Mouse (Mus musculus): ENCODE data around the gene Cldn14. TPM values are rescaled to one million over a fixed set of nuclear protein-coding genes. Genes with fewer than 3 reads are reported as not detected.
"Not testable (repeated sequence)": the region's sequence is repeated elsewhere in the genome, so short reads cannot be mapped to it uniquely, and the experiment has no call there.

The Cldn14 gene
- total RNA-seq (2021): not detected

DNA sequence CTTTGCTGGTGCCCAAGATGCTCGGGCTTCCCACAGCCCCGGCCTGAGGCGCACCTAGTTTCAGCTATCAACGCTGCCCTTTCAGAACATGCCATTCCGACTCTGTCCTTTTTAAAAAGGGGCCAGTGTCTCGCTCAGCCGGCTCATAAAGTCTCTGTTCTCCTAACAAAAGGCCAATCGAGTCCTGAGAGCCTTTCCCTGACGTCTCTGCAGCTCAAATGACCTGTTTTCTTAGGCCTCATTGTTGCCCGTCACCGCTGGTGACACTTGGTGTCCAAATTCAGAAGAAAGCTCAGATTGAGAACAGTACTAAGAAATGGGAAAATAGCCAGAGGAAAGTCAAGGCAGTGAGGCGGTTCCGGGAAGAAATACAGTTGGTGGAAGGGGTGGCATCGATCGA is at the start of gene Cldn14:
Cldn14 (minus strand) TSS at position 101 of the 400 bp plus-strand sequence.
- intact Hi-C loops (cut with DNase I): no loop called here
- no peak for DNase-seq (ENCODE audit: low spot score)

DNA sequence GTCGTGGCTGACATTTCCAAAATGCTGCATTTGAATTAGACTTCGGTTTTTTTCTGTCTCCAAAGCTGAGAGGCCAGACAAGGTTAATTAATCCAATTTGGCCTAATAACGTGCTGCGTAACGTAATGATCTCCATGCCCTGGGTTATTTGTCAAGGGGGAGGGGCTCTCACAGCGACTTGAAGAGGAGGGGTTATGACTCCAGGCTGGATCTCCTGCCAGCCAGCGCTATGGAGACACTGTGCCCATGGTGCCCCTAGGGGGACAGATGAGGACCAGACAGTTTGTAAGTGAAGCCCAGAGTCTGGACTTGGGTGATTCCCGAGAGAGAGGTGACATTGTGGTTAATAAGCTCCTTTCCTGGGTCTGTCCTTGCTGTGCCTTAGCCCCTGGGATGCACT is 46.9 kb upstream of the Cldn14 start:
- intact Hi-C loops (cut with DNase I): no loop called here
- DNase-seq (ENCODE audit: low spot score): no peak

DNA sequence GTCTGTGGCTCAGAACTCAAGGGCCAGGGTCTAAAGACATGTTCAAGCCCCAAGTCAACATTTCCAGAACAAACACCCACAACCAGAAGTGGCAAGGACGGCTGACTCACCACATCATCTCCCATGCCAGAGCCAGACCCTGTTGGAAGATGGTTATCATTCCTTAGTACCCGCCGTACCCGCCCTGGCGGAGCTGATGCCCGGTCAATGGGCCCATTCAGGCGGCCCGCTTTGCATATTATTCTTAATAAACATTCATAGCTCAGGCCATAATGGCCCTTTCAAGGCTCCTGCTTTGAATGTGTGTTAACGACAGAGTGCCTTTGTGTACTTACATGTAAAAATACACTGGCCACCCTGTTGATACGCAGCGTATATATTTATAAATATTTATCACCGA is 46.5 kb upstream of the Cldn14 start:
- intact Hi-C loops (cut with DNase I): no loop called here
- no peak for DNase-seq (ENCODE audit: low spot score)

DNA sequence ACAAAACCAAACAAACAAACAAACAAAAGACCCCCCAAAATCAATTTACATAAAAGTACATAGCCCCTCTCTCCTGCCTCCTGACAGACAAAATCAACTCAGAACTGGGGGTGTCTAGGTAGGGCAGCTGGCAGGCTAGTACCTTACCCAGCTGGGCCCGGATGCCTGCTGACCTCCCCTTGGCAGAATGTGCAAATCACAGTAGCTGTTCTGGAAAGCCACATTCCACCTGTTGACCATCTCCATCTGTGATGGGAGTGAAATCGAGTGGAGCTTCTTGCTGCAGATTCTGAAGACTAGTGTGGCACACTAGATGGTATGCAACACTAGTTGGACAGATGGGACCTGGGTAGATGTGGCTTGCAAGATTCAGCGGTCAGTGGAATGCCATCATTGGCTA is 41.7 kb upstream of the Cldn14 start:
- intact Hi-C loops (cut with DNase I): no loop called here
- no peak for DNase-seq (ENCODE audit: low spot score)

DNA sequence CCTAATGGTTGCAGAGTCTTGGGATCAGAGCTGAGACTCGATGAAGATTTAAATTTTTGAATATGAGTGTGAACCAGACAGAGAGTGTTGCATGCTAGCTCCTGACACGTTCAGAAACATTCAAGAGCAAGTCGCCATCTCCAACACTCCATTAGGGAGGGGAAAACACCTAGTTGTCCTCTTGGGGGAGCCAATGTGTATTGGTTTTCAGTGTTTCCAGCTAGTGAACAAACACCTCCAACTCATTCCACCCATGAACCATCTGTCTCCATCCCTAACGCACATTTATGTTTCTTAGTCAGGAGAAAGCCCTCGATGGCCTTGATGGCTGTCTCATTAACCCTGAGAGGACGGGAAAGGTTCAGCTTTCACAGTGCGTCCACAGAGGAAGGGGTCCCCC is 36.4 kb upstream of the Cldn14 start:
- no peak for DNase-seq (ENCODE audit: low spot score)
- intact Hi-C loops (cut with DNase I): no loop called here

DNA sequence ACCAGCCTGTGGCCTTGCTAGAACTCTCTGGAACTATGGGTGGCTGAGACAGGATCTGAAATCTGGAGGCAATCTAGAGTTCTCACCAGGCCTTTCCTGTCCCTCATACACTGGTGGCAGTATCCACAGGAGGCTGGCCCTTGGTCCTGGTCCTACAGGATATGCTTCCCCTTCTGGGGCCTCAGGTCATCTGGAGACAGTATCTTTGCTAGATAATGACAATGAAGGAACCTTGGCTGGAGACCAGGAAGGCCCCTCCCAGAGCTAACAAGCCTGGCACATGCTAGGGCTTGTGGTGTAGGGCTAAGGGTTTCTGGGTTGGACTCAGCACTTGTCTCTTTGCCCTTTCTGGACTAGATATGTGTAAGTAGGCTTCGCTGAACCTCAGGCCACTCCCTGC is 35.2 kb upstream of the Cldn14 start:
- no peak for DNase-seq (ENCODE audit: low spot score)
- intact Hi-C loops (cut with DNase I): no loop called here

DNA sequence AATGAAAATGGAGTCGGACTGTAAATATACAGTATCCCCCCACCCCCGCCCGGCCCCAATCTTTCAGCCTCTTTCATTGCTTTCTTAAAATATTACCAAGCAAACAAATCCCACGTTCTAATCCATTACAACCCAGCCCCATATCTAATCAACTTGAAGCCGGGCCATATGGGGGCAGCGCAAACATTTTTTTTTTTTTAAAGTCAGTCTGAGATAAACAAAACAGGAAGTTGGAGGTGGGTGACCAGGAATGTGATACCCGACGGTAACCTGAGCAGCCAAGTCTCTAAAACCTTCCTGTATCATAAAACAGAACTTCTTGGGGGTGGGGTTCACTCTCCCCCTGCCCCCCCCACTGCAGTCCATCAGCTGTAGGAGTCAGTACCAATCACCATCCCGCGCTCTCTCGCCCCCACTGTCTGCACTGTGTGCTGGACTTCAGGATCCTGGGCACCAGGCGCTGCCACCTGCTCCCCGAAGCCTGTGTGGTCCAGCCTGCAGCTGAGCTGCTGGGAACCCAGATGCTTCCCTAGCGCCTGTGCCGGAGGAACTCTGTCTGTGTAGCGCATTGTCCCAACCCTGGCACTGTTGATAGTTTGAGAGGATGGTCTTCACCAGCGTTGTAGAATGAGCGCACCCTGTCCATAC is 32.6 kb upstream of the Cldn14 start:
- no peak for DNase-seq (ENCODE audit: low spot score)
- intact Hi-C loops (cut with DNase I): no loop called here

DNA sequence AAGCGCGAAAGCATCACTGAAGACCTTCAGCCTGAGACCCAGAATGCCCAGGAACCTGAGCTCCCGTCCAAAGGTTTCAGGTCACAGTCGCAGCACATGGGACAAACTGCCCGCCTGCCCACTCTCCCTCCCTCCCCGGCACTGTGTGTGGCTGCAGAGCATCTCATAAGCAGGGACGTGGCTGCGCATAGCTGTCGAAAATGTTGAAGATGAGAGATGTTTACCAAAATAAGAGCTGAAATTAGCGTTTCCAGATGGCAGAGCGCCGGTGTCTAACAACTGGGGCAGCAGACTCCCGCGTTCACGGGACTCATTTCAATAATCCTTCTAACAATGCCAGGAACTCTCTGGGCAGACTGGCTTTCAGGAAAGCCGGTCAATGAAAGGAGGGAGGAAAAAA is 31.8 kb upstream of the Cldn14 start:
- intact Hi-C loops (cut with DNase I): no loop called here
- no peak for DNase-seq (ENCODE audit: low spot score)

DNA sequence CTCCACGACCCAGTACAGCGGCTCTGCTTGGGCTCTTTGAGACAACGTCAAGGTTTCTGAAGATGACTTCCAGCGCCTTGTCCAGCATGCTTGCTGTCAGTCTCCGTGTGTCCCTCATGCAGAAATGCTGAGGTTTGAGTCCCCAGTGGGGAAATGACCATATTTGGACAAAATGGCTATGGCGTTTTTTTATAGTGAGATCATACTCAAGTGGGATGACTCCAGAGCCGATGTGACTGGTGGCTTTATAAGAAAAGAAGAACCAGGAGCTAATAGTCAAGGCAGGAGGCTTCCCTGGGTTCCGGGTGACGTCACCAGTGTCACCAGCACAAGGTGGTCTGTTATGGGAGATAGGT is 30.3 kb upstream of the Cldn14 start:
- intact Hi-C loops (cut with DNase I): loop anchor here (1.0 kb wide), 1 partner anchor 220 kb away; no protein-coding TSS in a partner anchor
- no peak for DNase-seq (ENCODE audit: low spot score)

DNA sequence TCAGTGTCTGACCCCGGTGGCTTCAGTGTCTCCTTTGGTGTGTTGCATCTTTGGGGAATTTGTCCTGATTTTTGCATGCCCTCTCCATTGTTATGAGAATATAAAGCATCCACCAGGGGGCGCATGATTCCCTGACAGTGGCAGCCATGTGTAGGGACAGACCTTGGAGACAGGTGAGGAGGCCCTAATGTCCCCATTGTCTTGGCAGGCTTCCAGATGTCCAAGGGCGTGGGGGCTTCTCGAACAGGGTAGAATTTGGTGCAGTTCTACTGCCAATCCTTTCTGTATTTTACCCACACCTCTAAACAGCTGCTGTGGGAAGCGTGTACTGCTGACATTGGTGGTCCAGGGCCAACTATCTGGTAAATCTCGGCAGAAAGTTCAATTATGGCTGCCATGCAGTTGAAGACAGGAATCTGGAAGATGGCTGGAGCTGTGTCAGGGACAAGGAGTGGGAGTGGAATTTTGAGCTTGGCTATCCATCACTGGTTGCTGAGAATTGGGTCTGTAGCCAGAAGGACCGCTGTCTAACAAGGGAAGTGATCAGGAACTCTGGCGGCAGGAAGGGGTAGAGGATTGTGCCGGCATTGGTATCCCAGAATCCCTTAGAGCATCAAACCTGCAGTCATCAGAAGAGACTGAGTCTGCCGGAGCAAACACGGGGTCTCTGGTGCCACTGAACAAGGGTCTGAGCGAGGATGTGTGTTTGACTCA is 29.8 kb upstream of the Cldn14 start:
- no peak for DNase-seq (ENCODE audit: low spot score)
- intact Hi-C loops (cut with DNase I): no loop called here

DNA sequence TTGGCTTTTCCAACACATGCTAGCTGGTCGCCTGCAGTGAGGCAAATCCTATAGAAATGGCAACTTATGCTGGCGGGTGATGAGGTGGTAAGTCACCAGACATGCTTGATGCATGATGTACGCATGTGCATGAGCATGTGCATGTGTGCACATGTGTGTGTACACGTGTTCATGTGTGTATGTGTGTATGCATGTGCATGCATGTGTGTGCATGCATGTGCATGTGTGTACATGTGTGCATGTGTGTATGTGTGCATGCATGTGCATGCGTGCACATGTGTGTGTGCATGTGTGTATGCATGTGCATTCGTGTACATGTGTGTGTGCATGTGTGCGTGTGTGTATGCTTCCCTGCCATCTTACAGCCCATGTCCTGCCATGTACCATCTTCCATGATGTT is 28.6 kb upstream of the Cldn14 start:
- DNase-seq (ENCODE audit: low spot score): no peak
- intact Hi-C loops (cut with DNase I): no loop called here

DNA sequence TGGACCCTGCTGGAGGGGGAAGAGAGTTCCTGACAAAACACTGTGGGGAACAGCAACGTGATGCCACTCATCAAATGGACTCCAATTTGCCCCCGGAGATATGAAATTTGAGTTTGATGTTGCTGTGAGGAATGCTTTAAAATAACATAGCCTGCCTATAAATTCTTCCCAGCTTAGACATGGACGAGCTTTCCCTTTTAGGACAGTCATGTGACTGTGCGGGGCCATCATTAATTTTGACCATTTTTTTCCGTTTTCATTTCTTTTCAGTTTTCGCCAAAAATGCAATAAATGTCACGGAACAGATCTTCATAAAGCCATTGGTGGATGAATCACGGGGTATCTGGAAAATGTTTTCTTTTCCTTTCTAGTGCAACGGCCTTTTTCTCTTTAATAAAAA is 25.5 kb upstream of the Cldn14 start:
- no peak for DNase-seq (ENCODE audit: low spot score)
- intact Hi-C loops (cut with DNase I): no loop called here

DNA sequence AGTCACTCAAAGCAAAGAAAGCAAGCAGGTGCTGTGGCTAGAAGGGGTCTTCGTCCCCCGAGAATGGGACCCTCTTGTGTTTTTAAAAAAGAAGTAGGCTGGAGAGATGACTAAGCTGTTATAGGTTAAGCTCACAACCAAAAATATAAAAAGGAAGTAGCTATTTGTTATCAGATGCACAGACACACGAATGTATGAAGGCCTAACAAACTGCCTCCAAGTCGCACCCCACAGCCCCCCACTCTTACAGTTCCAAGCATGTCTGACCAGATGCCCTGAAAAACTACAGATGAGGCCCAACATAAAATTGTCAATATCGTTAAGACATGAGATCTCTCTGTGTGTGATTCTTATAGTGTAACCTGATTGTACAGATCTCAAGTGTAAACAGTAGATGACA is 23.6 kb upstream of the Cldn14 start:
- DNase-seq (ENCODE audit: low spot score): no peak
- intact Hi-C loops (cut with DNase I): no loop called here

DNA sequence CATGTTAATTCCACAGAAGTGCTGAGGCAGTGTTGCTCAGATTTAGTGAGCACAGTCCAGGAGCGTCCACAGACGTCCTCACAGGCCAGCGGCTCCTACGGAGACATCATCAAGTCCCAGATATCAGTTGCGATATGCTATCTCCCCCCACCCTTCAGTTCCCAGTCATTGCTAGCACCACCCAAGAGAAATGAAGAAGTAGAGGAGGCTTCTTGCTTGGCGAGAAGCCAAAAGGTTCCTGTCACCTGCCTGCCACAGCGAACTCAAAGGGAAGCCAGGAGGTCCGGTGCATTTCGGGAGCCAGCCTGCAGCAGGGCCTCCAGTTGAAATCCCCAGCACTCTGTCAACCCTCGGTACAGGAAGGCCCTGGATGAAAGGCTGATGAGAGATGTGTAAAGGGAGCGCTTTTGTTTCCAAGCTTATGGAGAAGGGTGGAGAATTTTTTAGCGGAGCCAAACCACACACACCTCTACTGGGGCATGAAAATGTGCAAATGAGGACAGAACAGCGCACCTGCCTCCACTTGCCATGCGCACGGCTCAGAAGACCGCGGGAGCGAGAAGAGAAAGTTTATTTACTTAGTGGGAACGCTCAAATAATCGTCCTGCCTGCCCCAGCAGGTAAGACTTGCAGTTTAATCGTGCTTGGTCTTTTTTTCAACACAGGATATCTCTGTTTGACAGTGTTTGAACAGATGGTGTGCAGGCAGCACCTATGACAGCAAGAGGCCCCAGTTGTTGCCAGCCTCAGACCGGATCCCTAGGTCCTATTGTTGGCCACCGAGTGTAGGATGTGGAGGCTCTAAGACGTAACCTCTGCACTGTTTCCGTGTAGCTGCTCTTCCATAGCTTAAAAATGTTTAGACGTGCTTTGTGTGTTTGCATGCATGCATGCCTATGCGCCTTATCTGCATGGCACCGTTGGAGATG is 15.0 kb upstream of the Cldn14 start:
- intact Hi-C loops (cut with DNase I): no loop called here
- DNase-seq (ENCODE audit: low spot score): no peak

DNA sequence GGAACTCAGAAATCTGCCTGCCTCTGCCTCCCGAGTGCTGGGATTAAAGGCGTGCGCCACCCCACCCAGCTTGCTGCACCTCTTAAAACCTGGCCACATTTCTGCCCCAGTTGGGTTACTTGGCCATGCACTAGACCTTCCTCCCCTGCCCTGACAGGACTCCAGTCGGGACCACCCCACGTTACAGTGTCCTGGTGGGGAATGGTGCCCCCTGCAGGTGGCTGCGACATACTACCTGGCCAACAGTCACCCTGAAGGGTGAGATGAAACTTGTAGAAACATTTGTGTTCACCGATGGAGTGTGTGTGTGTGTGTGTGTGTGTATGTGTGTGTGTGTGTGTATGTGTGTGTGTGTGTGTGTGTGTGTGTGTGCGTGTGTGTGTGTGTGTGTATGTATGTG is 11.1 kb upstream of the Cldn14 start:
- intact Hi-C loops (cut with DNase I): not testable (repeated sequence)

DNA sequence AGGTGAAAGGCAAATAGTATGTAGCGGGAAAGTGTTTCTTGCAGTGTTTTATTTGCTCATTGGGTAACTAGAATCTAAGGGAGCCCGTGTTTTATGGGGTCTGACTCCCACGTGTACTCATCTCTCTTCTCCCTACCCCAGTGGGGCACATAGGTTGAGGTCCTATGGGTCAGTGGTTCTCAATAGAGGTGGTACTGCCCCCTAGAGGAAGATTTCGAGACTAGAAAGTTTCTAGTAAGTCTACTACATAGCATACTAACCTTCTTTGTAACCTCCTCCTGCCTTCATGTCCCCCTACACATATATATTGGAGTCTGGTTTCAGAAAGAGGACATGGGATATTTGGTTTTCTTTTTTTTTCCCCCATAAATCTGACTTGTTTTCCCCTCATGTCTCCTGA is 9.3 kb upstream of the Cldn14 start:
- intact Hi-C loops (cut with DNase I): no loop called here
- no peak for DNase-seq (ENCODE audit: low spot score)

More for the DNA sequence above, 11.1 kb upstream of the Cldn14 start:
- DNase-seq (ENCODE audit: low spot score): not testable (repeated sequence)

DNA sequence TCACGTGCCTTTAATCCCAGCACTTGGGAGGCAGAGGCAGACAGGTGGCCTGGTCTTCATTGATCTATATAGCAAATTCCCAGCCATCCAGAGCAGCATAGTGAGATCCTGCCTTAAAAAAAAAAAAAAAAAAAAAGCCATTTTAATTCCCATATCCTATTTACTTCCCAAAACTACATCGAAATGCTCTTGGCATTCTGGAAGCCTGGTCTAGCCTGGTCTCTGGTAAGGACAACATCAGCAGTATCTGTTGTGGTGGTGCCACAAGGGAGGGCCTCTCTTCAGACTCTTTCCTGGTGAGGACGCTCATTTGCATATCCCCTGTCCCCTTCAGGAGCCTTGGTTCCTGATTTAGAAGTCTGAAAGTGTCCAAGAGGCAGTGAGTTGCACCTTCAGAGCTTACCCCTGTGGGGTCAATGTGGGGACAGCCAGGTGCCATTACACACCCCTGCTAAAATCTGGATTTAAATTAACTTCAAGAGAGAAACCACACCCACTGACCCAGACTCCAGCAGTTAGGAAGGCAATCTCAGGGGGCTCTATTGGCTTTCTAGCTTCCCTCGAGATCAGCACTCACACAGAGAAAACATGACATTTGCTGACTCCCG is 6.0 kb upstream of the Cldn14 start:
- no peak for DNase-seq (ENCODE audit: low spot score)
- intact Hi-C loops (cut with DNase I): no loop called here

DNA sequence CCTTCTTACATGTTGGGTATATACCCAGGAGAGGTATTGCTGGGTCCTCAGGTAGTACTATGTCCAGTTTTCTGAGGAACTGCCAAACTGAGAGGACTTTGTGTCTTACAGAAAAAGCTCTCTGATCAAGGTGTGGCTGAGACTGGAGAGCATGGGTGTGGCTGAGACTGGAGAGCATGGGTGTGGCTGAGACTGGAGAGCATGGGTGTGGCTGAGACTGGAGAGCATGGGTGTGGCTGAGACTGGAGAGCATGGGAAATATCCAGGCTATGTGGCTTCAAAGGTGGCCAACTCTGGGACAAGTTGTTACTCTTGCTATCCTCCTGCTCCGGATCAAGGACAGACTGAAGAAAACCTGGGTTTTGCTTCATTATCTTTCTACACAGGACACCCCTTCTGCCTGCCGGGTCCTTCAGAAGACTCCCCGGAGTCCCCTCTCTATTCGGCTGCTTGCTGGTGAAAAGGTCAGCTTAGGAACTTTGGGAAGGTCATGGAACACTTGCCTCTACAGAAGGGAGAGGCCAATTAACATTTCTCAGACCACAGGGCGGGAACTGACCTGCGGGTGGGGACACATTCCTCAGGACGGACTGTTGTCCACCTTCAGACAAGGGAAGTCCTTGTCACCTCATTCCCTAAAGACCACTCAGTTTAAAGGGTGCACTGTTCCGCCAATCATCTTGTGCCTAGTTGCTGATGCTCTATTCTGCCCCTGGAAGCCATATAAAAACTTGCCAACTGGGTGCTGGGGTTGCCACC is 4.9 kb upstream of the Cldn14 start:
- intact Hi-C loops (cut with DNase I); DNase-seq (ENCODE audit: low spot score): not testable (repeated sequence)

DNA sequence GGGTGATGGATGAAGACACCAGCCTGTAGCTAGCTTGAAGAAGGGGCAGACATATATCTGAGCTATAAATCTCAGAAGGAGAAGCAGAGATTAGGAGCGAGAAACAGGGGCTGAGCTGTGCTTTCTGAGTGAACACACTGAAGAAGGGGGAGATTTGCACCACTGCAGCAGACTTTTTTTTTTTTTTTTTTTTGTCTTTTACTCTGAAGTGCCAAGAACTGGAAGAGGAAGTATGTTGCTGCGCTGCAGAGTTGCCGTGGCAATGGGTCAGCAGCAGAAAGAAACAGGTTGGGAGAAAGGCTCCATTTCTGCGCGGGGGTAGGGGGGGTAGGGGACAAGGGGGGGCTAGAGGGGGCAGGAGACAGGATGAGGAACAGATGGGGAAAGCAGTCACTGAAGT is 2.6 kb upstream of the Cldn14 start:
- intact Hi-C loops (cut with DNase I): no loop called here
- DNase-seq (ENCODE audit: low spot score): no peak

DNA sequence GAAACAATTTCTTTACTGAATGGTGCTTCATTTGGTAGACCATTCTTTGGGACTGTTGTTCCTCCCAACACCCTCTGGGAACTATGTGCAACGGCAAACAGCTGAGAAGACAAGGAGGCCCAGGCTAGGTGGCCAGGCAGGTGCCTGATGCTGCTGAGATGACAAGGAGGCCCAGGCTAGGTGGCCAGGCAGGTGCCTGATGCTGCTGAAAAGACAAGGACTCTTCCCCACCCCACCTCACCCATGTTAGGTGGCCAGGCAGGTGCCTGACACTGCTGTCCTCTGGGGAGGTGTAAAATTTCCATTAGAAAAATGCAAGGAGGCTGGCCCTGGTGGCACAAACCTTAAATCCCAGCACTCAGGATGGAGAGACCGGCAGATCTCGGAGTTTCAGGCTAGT is 2.0 kb upstream of the Cldn14 start:
- intact Hi-C loops (cut with DNase I): no loop called here
- DNase-seq (ENCODE audit: low spot score): no peak
